Mouse (Mus musculus) CD8-positive naive resting alpha-beta T cell, adult 2 months (primary cell): ENCODE measurements around the gene Aprt.
"Not testable (repeated sequence)": the region's sequence is repeated elsewhere in the genome, so short reads cannot be mapped to it uniquely, and the experiment has no call there.

Experiments used
- DNase-seq, 2 experiments: peaks; one replicate each; pipeline ENCODE4 v3.0.0; 2022; ENCODE audit warnings: low read depth in 2 of 2, low spot score in 2 of 2

Gene Aprt

GRCm38 (mm10) chr8:122586749-122587148 is 10.0 kb upstream of the Aprt start:
- DNase-seq, result no peak

- DNase-seq, result no peak
Measured at GRCm38 (mm10) chr8:122586171-122586570, 9.5 kb upstream of the Aprt start.

DNA sequence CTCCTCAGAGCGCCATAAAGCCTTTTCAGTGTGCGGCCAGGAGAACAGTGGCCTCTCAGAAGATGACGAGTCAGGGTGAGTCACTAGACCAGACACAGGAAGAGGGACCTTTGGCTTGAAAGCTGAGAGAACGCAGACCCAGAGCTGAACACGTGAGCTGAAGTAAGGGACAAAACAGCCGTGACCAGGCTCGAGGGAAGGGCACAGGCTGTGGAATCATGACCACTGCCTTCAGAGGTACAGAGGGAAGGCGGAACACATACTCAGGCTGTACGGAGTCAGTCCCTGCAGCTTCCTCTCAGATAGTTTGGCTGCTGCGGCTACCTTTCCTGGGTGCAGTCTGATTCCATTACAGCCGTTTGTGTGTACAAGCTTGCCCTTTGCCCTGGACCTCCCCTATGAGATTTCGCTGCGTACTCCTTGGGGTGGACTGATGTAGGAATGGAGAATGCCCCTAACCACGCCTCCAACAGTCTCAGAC is 8.7 kb upstream of the Aprt start:
- no peak for DNase-seq

GRCm38 (mm10) chr8:122584981-122585380 is 8.3 kb upstream of the Aprt start:
- no peak for DNase-seq

GRCm38 (mm10) chr8:122580926-122581325 is 4.2 kb upstream of the Aprt start:
- DNase-seq, result no peak

- no peak for DNase-seq
Measured at GRCm38 (mm10) chr8:122579196-122579595, 2.5 kb upstream of the Aprt start.

- no peak for DNase-seq
Measured at GRCm38 (mm10) chr8:122577116-122577515, 407 bp upstream of the Aprt start.

DNA sequence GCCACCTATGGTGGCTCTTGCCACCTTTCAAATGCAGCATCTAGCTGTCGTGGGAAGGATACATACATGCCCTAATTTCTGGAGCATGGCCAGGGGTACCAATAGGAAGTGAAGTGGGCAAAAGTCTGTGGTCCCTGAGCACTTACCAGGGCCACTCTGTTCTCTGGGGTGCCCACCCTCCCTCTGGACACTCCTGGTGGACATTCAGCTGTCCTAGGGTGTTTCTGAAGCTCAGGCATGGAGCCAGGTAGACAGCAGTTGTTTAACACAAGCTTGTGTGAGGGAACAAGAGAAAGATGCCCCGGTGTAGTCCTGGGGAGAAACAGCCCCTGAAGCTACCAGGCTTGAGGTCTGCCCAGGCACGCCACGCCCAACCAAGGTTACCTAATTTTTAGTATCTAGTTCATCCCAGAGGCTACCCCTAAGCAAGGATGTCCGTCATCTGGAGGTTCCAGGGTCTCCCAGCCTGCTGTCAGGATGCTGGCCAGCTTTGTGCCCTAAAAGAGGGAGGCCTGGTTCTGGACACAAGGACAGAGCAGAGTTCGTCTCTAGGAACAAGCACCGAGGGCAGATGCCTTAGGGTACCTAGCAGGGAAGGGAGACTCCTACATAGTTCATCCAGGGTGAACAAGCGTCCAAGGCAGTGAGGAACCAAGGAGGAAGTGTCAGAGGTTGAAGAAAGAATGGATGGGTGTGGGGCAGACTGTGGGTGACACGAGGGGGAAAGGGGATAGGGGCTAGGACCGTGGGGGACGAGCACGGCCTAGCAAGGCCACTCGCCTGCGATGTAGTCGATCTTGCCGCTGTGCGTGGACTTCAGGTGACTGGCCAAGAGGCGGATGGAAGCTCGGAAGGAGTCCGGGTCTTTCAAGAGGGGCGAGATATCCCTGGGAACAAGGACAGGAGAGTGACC is 718 bp downstream of the Aprt start:
- DNase-seq, result no peak

DNA sequence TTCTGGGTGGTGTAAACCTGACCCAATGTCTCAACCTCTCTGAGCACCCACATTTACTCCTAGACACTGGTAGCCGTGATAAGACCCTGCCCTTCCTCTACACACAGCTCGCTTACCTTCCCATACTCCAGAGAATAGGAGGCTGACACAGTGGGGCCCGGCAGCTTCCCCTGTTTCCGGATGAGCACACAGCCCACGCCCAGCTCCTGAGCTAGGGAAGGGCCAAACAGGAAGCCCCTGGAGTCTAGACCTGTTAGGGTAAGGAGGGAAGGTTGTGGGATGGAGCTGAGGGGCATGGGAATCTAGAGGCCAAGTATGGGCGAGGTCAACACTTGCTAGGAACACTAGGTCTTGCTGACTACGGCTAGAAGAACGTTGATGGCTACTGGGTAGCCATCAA is 1.4 kb downstream of the Aprt start:
- DNase-seq, result no peak

GRCm38 (mm10) chr8:122574667-122575251 is 1.9 kb downstream of the Aprt start:
- no peak for DNase-seq

DNA sequence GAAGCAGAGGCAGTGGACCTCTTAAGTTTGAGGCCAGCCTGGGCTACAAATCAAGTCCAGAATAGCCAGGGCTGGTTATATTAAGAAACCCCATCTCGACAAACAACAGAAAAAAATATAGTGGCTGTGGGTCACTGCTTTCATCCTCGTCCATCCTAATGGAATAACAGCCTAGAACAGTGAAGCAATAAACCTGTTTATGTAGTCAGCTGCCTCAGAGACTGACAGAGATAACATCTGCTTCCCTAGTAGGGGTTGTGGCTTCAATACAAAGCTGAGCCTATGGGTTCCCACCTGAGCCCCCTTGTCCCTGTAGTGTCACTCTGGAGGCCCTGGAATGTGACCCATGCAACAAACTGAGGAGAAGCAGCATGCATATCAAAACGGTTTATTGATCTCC is 2.4 kb downstream of the Aprt start:
- no peak for DNase-seq

GRCm38 (mm10) chr8:122573577-122573976 is 3.1 kb downstream of the Aprt start:
- DNase-seq, result no peak

GRCm38 (mm10) chr8:122573176-122573575 is 3.5 kb downstream of the Aprt start:
- DNase-seq, result not testable (repeated sequence)

DNA sequence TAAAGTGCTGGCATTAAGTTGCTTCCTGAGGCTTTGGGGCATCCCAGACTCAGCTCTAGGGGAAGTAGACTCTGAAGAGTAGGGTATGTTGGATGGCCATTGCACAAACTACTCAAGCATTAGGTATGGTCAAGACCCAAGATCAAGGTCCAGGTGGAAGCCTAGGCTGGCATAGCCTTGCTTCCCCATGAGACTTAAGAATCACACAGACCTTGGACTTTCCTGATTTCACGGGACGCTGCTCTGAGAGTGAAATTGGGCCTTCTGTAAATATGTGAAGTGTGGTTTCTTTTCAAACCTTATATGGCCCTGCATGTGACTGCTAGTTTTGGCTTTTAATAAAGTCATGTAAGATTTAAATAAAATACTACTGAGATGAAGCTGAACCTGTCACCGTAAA is 4.0 kb downstream of the Aprt start:
- DNase-seq, result no peak

- DNase-seq, result no peak
Measured at GRCm38 (mm10) chr8:122571750-122572267, 4.9 kb downstream of the Aprt start.

GRCm38 (mm10) chr8:122571153-122571552 is 5.6 kb downstream of the Aprt start:
- no peak for DNase-seq

DNA sequence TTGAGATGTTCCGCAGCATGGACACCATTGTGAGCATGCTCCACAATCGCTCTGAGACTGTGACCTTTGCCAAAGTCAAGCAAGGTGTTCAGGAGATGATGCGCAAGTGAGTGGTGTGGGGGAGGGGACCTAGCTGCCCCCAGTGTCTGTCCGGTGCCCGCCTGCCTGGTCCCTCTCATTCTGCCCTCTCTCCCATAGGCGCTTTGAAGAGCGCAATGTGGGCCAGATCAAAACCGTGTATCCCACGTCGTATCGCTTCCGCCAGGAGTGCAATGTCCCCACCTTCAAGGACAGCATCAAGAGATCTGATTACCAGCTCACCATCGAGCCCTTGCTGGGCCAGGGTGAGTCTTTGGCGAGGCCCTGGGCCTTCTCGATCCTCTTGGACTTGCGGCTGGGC is 6.7 kb downstream of the Aprt start:
- DNase-seq, result no peak

- DNase-seq, result no peak
Measured at GRCm38 (mm10) chr8:122569329-122569728, 7.4 kb downstream of the Aprt start.

DNA sequence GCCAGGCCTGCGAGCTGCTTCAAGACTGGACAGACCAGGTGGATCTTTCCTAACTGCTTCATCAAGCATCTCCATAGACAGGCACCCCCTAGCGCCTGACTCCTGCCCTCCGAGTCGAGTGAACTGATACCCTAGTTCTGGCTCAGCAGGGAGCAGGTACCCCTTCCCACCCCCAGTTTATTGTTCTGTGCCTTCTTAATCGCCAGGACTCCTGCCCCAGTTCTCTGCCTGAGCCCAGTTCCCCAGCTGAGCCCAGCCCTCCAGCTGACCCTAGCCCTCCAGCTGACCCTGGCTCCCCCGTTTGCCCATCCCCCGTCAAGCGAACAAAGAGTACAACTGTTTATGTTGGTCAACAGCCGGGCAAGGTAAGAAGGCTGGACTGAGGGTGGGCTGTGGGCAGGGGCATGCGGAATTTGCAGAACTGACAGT is 7.8 kb downstream of the Aprt start:
- DNase-seq, result no peak

GRCm38 (mm10) chr8:122568109-122568504 is 8.6 kb downstream of the Aprt start:
- peak; percentile 63 to 64 for DNase-seq

DNA sequence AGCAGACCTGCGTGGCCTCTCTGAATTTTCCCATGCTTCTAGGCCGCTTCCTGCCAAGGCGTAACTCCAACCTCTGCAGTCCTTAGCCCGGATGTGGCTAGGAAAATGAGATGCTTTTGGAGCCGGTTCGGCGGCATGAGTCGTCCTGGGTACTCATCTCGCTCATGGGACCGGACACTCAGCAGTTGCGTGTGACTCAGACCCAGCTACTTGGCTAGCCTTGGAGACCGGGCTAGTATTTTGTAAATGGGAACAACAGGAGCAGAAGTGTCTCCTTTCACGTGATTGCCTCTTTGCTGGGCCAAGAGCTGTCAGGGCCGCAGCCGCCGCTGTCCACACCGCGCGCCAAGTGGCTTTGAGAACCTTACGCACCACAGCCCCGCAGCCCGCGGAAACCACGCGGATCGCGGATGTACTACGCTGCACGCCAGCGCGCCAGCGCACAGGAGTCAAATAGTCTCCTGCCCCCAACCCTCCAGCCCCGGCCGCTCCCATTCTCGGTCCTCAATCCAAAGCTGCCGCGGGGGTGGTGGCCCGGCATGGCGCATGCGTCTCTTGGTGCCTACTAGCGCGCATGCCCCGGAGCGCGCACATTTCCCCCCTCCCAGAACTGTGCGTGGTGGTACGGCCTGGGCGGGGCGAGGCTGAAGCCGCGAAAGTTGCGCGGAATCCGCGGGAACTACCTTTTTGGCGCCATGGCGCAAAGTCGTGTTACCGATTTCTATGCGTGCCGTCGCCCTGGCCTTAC is 9.2 kb downstream of the Aprt start, which contains the start of gene Cdt1:
Gene Cdt1, plus strand, starts transcription at position 655 of the 748 bp plus-strand sequence.
- DNase-seq, result peak; percentile 91 to 93
